Mouse (Mus musculus): ENCODE data around the gene Nim1k. TPM values are rescaled to one million over a fixed set of nuclear protein-coding genes. Genes with fewer than 3 reads are reported as not detected.
"Not testable (repeated sequence)": the region's sequence is repeated elsewhere in the genome, so short reads cannot be mapped to it uniquely, and the experiment has no call there.

The Nim1k gene
- polyA plus RNA-seq, 1 experiment from 2014 or later, result 2.8 TPM

- not testable (repeated sequence) for H3K9me3 ChIP-seq; H3K4me2 ChIP-seq (replicated peaks); H3K4me3 ChIP-seq; H3K27ac ChIP-seq; ATAC-seq (ENCODE audit: low FRiP score, low read depth); H3K36me3 ChIP-seq; H3K27me3 ChIP-seq; H3K4me1 ChIP-seq; H3K9ac ChIP-seq
- 59% methylated on average over 7 of the region's 9 CpGs for WGBS
Observed at GRCm38 (mm10) chr13:119661420-119661819, 94.3 kb downstream of the Nim1k start.

Other genes starting within 250 kb of the Nim1k start
- 0.18 and 0.23 TPM in 2 replicates for gene Ccl28, start 132.1 kb downstream of the Nim1k start, polyA plus RNA-seq (2015; fragmentation: Nextera tagmentation; extraction: Ambion mirVana)
- 146 and 148 TPM in 2 replicates for gene Hmgcs1, start 65.5 kb downstream of the Nim1k start, polyA plus RNA-seq (2015; fragmentation: Nextera tagmentation; extraction: Ambion mirVana)
- gene Zfp131, start 35.0 kb upstream of the Nim1k start, polyA plus RNA-seq (2015; fragmentation: Nextera tagmentation; extraction: Ambion mirVana), result 41.3 and 42.3 TPM in 2 replicates
- gene AF067063, start 74.3 kb upstream of the Nim1k start, polyA plus RNA-seq (2015; fragmentation: Nextera tagmentation; extraction: Ambion mirVana), result not detected in 2 replicates
- not detected in 2 replicates for gene D13Ertd608e, start 80.1 kb upstream of the Nim1k start, polyA plus RNA-seq (2015; fragmentation: Nextera tagmentation; extraction: Ambion mirVana)
- not detected in 2 replicates for gene Tcstv1, start 138.9 kb upstream of the Nim1k start, polyA plus RNA-seq (2015; fragmentation: Nextera tagmentation; extraction: Ambion mirVana)
- not detected in 2 replicates for gene Gm21761, start 173.4 kb upstream of the Nim1k start, polyA plus RNA-seq (2015; fragmentation: Nextera tagmentation; extraction: Ambion mirVana)
- gene B020031M17Rik, start 194.9 kb upstream of the Nim1k start, polyA plus RNA-seq (2015; fragmentation: Nextera tagmentation; extraction: Ambion mirVana), result not detected in 2 replicates

Measured in limb, embryonic 13.5 days (tissue).